Mouse (Mus musculus): ENCODE results near the gene Exog.

DNA sequence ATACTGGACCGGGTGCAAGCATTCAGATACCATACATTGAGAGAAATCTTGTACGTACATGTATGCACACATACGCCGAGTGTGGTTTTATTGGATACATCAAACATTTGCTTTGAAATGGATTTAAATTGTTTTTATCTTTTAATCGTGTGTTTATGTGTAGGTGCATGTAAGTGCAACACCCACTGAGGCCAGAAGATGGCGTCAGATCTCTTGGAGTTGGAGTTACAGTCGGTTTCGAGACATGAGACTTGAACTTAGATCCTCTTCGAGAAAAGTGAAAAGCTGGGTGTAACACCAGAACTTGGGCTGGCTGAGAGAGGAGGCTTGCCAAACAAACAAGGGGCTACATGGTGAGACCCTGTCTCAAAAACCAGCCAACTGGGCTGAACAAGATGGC, 58.9 kb downstream of the Exog start:
- no peak for TF ChIP-seq CTCF (IDR thresholded peaks at IDR 0.05; ENCODE audit: low read depth, low read length)
- no peak for TF ChIP-seq POLR2A (IDR thresholded peaks at IDR 0.05; ENCODE audit: borderline replicate concordance, low read depth, low read length)
